Mouse (Mus musculus) limb, embryonic 10.5 days (tissue): ENCODE data around the gene Arfgef3. TPM values are rescaled to one million over a fixed set of nuclear protein-coding genes. Genes with fewer than 3 reads are reported as not detected.

ENCODE experiments used
- DNase-seq: peaks from one replicate; pipeline ENCODE4 v3.0.0-alpha.2; 2017; ENCODE audit warnings: low spot score
- H3K27ac ChIP-seq: fragments of 300-500 bp; sonication (generic); 2 replicates; pipeline ENCODE4 v1.5.1; 2016; ENCODE audit warnings: mild to moderate bottlenecking
- H3K27me3 ChIP-seq: fragments of 300-500 bp; sonication (generic); 2 replicates; pipeline ENCODE4 v1.6.1; 2016; ENCODE audit warnings: low read depth, mild to moderate bottlenecking; ENCODE audit not compliant: poor library complexity, severe bottlenecking
- H3K36me3 ChIP-seq: fragments of 300-500 bp; sonication (generic); 2 replicates; pipeline ENCODE4 v1.6.1; 2016; ENCODE audit warnings: mild to moderate bottlenecking, moderate library complexity
- H3K4me1 ChIP-seq: fragments of 300-500 bp; sonication (generic); 2 replicates; pipeline ENCODE4 v1.6.1; 2016
- H3K4me3 ChIP-seq: fragments of 300-500 bp; sonication (generic); 2 replicates; pipeline ENCODE4 v1.5.1; 2016; ENCODE audit warnings: mild to moderate bottlenecking, moderate library complexity
- H3K9me3 ChIP-seq: fragments of 300-500 bp; sonication (generic); replicated peaks from 2 replicates; pipeline ENCODE4 v1.6.1; 2016; ENCODE audit warnings: mild to moderate bottlenecking
- WGBS: fragments of 180-500 bp; shearing (Covaris S2); methylation state at CpG from one replicate; pipeline ENCODE4 v1.1.7; 2016; 5-methylcytosine and 5-hydroxymethylcytosine counted together
- polyA plus RNA-seq: library from polyadenylated mRNA; unstranded; fragments of >200 nt; fragmentation: Nextera tagmentation; extraction: Ambion mirVana; gene quantifications from 2 replicates; pipeline ENCODE4 v1.2.1, GENCODE M21; 2016

Arfgef3 gene
- polyA plus RNA-seq, 1 experiment from 2014 or later, result 0.11 TPM

DNA sequence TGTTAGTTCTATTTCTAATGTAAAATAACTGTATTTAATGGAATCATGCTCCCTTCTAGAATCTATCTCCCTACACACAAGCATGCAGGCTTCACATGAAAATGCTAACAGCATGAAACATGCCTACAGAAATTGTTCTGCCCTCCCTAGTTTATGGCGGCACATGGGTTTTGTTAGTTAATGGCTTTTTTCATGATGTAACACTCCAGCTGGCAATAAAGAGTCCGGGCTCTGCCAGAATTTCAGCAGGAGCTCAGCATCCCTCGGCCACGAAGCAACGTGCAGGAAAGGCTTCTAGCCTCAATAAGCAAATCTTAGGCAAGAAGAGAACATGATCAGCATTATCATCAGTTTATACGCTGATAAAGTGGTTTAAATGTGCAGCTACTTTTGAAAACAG is 32.8 kb downstream of the Arfgef3 start:
- Histone ChIP-seq H3K9me3 (no peaks in the 10 kb centered on the region), H3K4me1 (peaks cover 3% of the 10 kb centered on the region; the same call in 1 of the 2 replicates), H3K36me3 (no peaks in the 10 kb centered on the region), H3K4me3 (no peak overlapping the region), H3K27me3 (no peaks in the 10 kb centered on the region), H3K27ac (no peak overlapping the region)
- DNase-seq, result no peak
- WGBS, result 80% methylated on average over 6 of the region's 6 CpGs

DNA sequence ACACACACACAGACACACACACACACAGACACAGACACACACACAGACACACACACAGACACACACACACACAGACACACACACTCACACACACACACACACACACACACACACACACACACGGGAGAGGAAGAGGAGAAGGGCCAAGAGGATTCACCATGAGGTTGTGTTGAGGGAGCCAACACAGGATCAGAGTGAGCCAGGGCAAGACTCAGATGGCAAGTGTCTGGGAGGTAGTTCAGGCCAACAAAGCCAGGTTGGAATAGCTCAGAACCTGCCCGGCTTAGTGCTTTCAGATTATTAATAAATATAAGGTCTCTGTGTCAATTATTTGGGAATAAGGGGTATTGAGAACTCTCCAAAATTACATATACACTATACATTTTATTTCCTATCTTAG is 33.9 kb downstream of the Arfgef3 start:
- H3K27ac ChIP-seq, result no peak overlapping the region
- no peaks in the 10 kb centered on the region for H3K36me3 ChIP-seq
- no peaks in the 10 kb centered on the region for H3K9me3 ChIP-seq
- peaks cover 3% of the 10 kb centered on the region; the same call in 1 of the 2 replicates for H3K4me1 ChIP-seq
- WGBS, result 80% methylated on average over 2 of the region's 2 CpGs
- no peak for DNase-seq
- no peak overlapping the region for H3K4me3 ChIP-seq
- H3K27me3 ChIP-seq, result no peaks in the 10 kb centered on the region

DNA sequence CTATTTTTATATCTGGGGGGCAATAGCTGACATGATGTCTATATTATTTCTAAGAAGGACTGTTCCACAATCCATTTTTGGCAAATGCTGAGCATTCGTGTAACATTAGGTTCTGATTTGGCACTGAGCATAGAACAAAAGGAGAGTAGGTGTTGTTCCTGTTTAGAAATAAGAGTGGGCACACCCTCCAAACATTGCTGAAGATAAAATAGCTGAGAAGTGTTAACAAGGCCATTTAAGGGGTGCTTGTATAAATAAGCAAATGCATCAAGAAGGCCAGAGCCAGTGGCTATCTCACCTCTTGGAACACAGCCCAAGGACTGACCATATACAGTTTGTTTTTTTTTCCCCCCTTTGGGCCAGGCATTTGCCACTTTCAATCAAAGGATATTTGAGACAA is 35.1 kb downstream of the Arfgef3 start:
- no peak for DNase-seq
- Histone ChIP-seq H3K9me3 (no peaks in the 10 kb centered on the region), H3K36me3 (no peaks in the 10 kb centered on the region), H3K27ac (no peak overlapping the region), H3K4me3 (no peak overlapping the region), H3K4me1 (peaks cover 3% of the 10 kb centered on the region; the same call in 1 of the 2 replicates), H3K27me3 (no peaks in the 10 kb centered on the region)
- WGBS, result 94% methylated on average over 1 of the region's 1 CpGs

DNA sequence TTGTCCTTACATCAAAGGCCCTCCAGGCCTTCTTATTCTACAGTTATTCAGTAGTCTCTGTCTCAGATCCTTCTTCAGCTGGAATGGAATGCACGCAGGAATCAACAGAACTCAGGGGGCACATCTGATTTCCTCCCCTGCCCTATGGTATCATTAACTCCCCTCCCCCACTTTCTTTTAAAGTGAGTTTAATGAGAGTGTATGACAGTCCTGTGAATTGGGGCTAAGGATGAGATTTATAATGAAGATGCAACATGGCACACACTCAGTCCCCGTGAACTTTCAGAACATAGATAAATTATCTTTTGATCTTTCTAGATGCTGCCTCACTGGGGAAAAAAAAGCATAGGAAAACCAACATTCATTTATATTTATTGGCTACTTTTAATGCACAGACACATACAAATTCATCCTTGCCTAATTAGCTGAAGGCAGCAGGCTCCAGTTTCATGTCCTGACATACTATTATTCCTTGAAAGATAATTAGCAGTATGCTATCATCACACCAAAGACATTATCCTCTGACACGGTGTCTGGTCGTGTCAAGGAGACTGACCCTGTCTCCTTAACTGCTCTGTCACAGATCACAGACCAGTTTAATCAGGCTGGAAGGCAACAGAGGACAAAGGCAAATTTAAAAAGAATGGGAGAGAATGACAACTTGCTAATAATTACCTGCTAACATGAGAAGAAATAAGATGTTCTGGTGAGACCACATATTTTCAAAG is 39.2 kb downstream of the Arfgef3 start:
- Histone ChIP-seq H3K9me3 (no peaks in the 10 kb centered on the region), H3K27ac (no peak overlapping the region), H3K36me3 (no peaks in the 10 kb centered on the region), H3K4me3 (no peak overlapping the region), H3K27me3 (no peaks in the 10 kb centered on the region), H3K4me1 (no peaks in the 10 kb centered on the region)
- 65% methylated on average over 4 of the region's 4 CpGs for WGBS
- no peak for DNase-seq

DNA sequence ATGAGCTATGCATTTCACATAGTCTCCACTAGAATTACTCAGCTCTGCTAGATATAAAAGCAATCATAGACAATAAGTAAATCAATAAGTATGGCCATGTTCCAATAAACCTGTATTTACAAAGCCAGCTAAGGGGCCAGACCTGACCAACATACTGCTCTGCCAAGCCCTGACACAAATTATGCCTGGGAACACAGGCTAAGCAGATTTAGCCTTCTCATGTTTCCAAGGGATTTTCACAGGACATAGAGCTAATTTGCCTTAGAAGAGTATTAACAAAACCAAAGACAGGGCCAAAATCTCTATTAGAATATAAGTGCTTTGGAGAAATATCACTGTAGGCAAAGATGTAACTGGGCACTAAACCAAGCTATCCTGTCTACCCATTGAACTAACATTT is 42.2 kb downstream of the Arfgef3 start:
- H3K27me3 ChIP-seq, result no peaks in the 10 kb centered on the region
- no peaks in the 10 kb centered on the region for H3K4me1 ChIP-seq
- no peak for DNase-seq
- no peak overlapping the region for H3K4me3 ChIP-seq
- no peaks in the 10 kb centered on the region for H3K36me3 ChIP-seq
- no peak overlapping the region for H3K27ac ChIP-seq
- H3K9me3 ChIP-seq, result no peaks in the 10 kb centered on the region

DNA sequence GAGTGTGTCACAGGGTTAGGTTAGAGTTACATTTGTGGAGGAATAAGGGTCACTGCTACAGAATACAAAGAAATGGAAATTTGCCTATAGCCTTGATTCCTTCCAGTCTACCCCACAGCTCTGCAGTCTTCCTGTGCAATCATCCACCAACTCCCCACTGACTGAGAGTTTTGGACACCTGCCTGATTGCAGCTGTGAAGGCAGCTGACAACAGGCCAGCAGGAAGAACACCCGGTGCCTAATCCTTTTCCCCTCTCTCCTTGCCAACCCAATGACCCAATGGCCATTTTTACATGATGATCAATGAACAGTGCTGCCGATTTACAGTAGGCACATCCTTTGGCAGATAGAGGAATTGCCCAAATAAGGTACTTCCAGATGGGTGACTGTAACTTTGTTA is 43.6 kb downstream of the Arfgef3 start:
- DNase-seq, result no peak
- Histone ChIP-seq H3K9me3 (no peaks in the 10 kb centered on the region), H3K4me3 (no peak overlapping the region), H3K36me3 (no peaks in the 10 kb centered on the region), H3K27ac (no peak overlapping the region), H3K4me1 (no peaks in the 10 kb centered on the region), H3K27me3 (no peaks in the 10 kb centered on the region)
- 84% methylated on average over 2 of the region's 2 CpGs for WGBS

DNA sequence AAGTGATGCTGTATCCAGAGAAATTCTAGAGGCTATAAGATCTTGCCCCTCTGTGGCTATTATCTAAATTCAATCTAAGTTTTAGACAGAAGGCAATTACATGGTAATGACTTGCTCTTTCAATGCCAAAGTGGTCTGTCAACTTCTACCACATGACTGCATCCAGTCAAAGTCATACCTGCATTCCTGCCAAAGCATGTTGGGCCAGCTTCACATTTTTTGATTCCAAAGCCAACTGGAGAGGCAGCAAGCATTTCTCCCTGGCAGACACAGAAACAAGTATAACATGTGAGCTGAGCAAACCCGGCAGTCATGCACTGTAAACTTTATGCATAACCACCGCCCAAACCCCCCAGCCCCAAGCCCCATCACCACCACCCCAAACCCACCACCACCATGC is 44.6 kb downstream of the Arfgef3 start:
- Histone ChIP-seq H3K27me3 (no peaks in the 10 kb centered on the region), H3K27ac (no peak overlapping the region), H3K4me1 (no peaks in the 10 kb centered on the region), H3K4me3 (no peak overlapping the region), H3K36me3 (no peaks in the 10 kb centered on the region), H3K9me3 (no peaks in the 10 kb centered on the region)
- WGBS, result 93% methylated on average over 2 of the region's 2 CpGs
- no peak for DNase-seq

DNA sequence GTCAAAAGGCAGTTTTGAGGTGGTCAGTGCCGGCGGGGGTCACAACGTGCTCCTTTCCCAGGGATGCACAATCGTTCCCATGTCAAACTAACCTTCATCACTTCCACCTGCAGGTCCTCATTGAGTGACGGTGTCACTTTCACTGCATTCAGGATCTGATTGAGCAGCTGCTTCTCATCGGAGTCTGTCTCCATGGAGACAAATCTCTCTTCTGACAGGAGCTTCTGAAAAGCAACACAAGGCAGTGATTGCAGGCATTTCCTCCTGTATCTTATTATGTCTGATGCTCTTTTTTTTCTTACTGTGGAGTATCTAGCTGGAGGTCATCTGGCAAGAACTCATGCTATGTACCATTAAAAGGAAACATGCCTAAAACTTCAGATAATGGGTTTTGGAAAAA is 47.3 kb downstream of the Arfgef3 start:
- 82% methylated on average over 6 of the region's 6 CpGs for WGBS
- DNase-seq, result no peak
- Histone ChIP-seq H3K4me3 (no peak overlapping the region), H3K9me3 (no peaks in the 10 kb centered on the region), H3K4me1 (no peaks in the 10 kb centered on the region), H3K36me3 (no peaks in the 10 kb centered on the region), H3K27ac (no peak overlapping the region), H3K27me3 (no peaks in the 10 kb centered on the region)

DNA sequence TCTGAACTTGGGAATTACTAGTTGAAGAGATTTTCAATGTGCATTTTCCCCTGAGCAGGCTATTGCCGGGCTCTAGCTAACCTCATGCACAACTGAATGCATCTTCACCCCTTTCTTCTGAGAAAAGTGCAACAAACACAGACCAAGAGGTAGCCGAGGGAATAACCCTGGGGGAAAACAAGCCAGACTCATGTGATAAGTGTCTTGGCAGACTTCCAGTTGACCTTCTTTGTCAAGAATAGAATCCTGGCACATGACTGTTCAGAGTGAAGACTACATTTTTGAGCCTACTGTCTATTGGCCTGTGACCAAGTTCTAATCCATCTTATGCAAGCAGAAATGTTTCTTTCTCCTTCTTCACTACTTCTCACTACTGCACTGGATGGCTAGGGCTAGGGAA is 55.5 kb downstream of the Arfgef3 start:
- no peaks in the 10 kb centered on the region for H3K27me3 ChIP-seq
- H3K27ac ChIP-seq, result no peak overlapping the region
- DNase-seq, result no peak
- H3K4me1 ChIP-seq, result no peaks in the 10 kb centered on the region
- 83% methylated on average over 2 of the region's 2 CpGs for WGBS
- H3K4me3 ChIP-seq, result no peak overlapping the region
- H3K36me3 ChIP-seq, result no peaks in the 10 kb centered on the region
- no peaks in the 10 kb centered on the region for H3K9me3 ChIP-seq

DNA sequence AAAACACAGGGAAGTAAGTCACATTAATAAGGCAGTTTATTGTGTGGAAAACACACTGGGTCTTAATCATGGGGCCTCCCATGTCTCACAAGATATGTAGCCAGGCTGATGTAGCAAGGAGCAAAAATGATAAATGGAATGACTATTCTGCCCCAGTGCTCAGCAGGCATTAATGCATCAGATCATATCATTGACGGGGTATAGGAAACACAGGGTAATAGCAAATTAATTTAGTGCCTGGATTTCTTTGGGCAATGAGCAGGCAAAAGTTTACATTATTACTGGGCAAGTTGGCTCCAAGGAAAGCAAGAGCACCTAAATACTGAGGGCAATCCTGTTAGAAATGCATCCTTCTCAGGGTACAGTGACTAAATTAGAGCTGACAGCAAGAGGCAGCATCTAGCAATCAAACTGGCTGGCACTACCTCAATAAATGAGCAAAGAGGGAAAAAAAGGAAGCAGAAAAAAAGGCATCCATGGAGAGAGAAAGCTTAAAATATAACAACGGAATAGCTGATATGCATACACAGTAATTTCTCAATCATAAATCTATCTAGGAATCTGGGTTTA is 62.3 kb downstream of the Arfgef3 start:
- WGBS, result 92% methylated on average over 2 of the region's 2 CpGs
- Histone ChIP-seq H3K4me3 (no peak overlapping the region), H3K4me1 (no peaks in the 10 kb centered on the region), H3K27ac (no peak overlapping the region), H3K27me3 (no peaks in the 10 kb centered on the region), H3K36me3 (no peaks in the 10 kb centered on the region), H3K9me3 (no peaks in the 10 kb centered on the region)
- no peak for DNase-seq

DNA sequence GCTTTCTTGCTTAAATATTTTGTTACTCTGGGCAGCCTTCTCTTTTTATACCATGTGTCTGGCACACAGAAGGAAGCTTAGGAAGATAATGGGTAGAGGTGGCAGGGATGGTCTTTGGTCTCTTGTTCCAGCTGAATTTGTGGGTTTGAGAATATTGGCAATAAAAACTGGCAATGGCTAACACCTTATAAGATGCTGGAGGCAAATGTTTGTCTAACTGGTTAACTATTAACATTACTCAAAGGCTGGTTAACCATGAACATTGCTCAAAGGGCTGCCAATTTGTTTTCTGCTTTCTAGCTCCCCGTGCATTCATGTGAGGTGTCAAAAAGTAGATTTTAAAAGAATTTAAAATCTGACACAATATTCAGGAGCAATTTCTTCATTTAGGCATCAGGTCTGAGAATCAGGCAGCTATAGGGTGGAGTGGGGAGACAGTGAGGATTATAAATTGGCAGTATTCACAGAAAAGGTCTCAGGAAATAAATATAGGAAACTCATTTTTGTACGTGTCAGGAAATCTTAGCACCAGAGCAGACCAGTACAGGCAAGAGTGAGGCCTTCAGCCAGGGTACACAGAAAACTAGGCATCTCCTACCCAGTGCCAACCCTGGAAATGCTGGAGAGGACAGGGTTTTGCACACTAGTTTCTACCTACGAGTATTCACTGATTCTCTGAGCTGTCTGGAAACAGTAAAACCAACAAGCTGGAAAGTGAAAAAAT is 62.9 kb downstream of the Arfgef3 start:
- Histone ChIP-seq H3K9me3 (no peaks in the 10 kb centered on the region), H3K4me1 (no peaks in the 10 kb centered on the region), H3K36me3 (no peaks in the 10 kb centered on the region), H3K27me3 (no peaks in the 10 kb centered on the region), H3K4me3 (no peak overlapping the region), H3K27ac (no peak overlapping the region)
- no peak for DNase-seq
- 89% methylated on average over 3 of the region's 3 CpGs for WGBS

DNA sequence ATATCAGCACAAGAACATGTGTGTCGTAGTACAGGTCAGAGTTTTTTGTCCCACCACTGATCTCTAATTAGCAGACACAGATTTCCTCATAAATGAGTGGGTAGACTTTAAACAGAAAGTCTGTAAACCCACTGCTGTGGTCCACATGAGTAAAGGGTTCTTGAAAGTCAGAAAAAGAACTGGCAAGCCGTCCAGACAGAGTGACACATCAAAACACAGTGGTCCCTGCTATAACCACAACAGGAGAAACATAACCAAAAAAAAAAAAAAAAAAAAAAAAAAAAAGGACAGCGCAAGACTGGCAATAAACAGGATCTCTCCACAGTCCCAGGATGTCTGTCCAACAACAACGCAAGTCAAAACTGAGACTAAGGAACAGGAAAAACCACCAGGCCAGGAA is 64.9 kb downstream of the Arfgef3 start:
- no peak overlapping the region for H3K4me3 ChIP-seq
- 89% methylated on average over 4 of the region's 4 CpGs for WGBS
- H3K36me3 ChIP-seq, result no peaks in the 10 kb centered on the region
- no peaks in the 10 kb centered on the region for H3K27me3 ChIP-seq
- no peaks in the 10 kb centered on the region; the same call in 1 of the 2 replicates for H3K9me3 ChIP-seq
- H3K27ac ChIP-seq, result no peak overlapping the region
- DNase-seq, result no peak
- no peaks in the 10 kb centered on the region for H3K4me1 ChIP-seq

DNA sequence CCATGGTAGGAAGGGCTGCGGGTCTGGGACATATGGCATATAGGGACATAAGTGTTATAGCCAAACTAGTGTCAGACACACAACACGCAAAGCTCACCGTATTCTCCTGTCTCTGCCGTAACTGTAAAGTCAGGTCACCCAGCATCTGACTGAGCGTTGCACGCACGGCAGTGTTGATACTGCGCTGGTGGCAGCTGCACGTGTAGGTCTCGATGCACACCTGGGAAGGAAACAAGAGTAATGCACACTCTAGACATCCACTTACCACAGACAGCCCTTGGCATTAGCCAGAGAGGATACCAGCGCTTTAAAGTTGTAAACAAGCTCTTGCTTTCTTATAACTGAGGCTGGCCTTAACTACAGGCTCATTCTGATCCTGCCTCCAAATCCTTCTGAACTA is 79.0 kb downstream of the Arfgef3 start:
- no peaks in the 10 kb centered on the region for H3K4me1 ChIP-seq
- H3K27ac ChIP-seq, result no peak overlapping the region
- WGBS, result 96% methylated on average over 11 of the region's 11 CpGs
- no peaks in the 10 kb centered on the region for H3K9me3 ChIP-seq
- H3K36me3 ChIP-seq, result no peaks in the 10 kb centered on the region
- H3K4me3 ChIP-seq, result no peak overlapping the region
- DNase-seq, result no peak
- H3K27me3 ChIP-seq, result no peaks in the 10 kb centered on the region
